Mouse (Mus musculus): ENCODE results near the gene Mum1.
"Not testable (repeated sequence)": the region's sequence is repeated elsewhere in the genome, so short reads cannot be mapped to it uniquely, and the experiment has no call there.

Gene Mum1

DNA sequence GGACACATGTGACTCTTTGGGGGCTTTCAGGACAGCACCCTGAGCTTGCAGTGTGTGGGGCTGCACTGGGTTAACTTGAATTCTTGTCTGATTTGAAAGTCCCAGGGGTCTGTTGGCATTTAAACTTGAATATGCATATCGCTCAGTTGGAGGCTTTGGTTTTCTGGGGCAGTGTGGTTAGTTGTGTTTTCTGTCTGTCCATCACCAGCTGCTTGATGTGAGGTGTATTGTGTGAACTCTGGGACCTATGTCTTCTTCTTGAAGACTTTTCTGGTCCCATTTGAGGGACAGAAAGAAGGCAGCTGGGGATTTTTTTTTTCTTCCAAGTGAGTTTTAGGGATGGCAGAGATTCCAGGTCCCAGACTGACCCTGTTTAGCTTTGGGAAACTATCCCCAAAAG lies 19.0 kb upstream of the Mum1 start:
- in situ Hi-C loops (cut with MboI; ENCODE audit: unreplicated experiment in 2 of 2), result no loop called here

GRCm38 (mm10) chr10:80207676-80208075 lies 18.6 kb upstream of the Mum1 start:
- in situ Hi-C loops (cut with MboI; ENCODE audit: unreplicated experiment in 2 of 2), result no loop called here

GRCm38 (mm10) chr10:80208248-80208647 lies 18.0 kb upstream of the Mum1 start:
- in situ Hi-C loops (cut with MboI; ENCODE audit: unreplicated experiment in 2 of 2), result no loop called here

GRCm38 (mm10) chr10:80208841-80209371 lies 17.3 kb upstream of the Mum1 start:
- in situ Hi-C loops (cut with MboI; ENCODE audit: unreplicated experiment in 2 of 2), result no loop called here

GRCm38 (mm10) chr10:80211547-80212103 lies 14.6 kb upstream of the Mum1 start:
- in situ Hi-C loops (cut with MboI; ENCODE audit: unreplicated experiment in 2 of 2), result not testable (repeated sequence)

DNA sequence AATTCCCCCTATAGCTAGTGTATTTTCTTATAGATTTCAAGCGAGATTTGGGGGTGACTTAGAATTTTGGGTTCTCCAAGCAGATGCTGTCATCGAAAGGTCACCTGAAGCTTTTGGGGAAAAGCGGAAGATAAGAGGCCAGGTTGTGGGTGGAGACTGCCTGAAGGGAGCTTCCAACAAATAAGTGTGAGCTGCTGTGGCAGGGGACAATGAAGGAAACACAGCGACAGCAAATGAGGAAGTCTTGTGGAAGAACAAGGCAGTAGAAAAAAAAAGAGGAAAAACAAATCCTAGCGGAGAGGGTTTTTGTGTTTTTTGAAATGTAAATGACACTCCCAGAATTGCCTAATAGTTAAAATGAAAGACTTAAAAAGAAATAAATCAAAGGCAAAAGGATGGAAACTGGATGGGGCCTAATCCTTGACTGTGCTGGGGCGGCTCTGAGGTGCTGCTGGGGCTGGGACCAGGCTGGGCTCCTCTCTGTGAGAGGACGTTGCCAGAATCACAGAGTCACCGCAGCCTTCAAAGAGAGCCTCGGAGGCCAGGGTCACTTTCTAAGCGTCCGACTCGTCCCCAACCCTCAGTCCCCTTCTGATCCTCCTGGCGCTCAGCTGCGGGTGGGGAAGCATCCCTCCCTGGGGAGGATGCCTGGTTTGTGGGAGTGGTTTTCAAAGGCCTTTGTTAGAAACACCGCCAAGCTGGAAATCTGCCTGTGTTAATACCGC lies 11.0 kb upstream of the Mum1 start:
- in situ Hi-C loops (cut with MboI; ENCODE audit: unreplicated experiment in 2 of 2), result no loop called here

DNA sequence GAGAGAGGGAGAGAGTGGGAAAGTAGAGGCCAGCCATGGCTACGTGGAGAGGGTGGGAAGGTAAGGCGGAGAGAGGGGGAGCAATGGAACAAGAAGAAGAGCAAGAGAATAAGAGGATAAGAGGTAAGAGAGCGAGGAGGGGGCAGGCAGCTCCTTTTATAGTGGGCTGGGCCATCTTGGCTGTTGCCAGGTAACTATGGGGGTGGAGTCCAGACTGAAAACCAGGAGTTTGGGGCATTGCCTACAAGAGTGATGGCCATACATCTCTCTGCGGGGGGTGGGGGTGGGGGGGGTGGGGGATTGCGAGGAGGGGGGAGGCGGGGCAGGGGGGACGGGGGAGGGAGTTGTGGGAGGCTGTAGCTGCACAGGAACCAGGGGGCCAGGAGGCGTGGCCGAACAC lies 5.6 kb upstream of the Mum1 start:
- in situ Hi-C loops (cut with MboI; ENCODE audit: unreplicated experiment in 2 of 2), result no loop called here

DNA sequence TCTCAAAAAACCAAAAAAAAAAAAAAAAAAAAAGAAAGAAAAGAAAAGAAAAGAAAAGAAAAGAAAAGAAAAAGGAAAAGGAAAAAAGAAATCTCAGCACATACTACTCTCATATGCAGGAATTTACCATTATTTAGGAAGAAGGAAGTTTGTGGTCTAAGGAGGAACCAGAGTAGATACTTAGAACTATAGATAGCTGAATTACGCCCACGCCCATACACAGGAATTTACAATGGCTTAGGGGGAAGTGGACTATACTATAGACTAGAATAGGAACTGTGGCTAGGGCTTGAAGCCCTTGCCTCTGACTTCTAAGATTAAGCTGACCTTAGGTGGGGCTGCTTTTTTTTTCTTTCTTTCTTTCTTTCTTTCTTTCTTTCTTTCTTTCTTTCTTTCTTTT lies 3.1 kb upstream of the Mum1 start:
- in situ Hi-C loops (cut with MboI; ENCODE audit: unreplicated experiment in 2 of 2), result not testable (repeated sequence)

DNA sequence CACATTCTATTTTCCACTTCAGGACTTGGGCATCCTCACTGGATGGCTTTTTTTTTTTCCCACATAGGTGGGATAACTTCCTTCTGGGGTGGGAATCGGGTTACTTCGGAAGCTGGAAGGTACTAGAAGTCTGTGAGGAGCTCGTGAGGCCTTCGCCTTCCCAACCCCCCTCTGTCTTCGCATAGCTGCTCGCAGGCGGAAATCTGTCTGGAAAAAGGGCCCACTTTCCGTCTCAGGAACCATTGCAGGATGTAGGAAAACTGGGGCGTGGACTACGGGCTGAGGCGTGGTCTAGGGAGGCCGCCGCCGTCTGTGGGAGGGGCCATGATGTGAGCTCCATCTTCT lies 191 bp upstream of the Mum1 start:
- in situ Hi-C loops (cut with MboI; ENCODE audit: unreplicated experiment in 2 of 2), result no loop called here

DNA sequence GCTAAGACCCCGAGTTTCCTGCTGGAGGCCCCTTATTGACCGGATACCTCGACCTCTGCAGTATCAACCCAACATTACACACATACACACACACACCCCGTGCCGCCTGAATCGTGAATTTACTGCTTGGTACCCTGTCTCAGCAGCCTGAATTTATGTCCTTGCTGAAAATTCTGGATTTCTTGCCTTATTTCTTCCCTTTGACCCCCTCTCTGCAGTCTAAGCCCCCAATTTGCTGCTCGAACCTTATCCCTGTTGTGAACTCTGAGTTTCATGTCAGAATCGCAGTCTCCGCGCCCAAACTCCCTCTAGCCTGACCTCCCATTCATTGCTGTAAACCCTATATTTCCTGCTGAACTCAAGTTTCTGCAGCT lies 919 bp downstream of the Mum1 start:
- in situ Hi-C loops (cut with MboI; ENCODE audit: unreplicated experiment in 2 of 2), result no loop called here

DNA sequence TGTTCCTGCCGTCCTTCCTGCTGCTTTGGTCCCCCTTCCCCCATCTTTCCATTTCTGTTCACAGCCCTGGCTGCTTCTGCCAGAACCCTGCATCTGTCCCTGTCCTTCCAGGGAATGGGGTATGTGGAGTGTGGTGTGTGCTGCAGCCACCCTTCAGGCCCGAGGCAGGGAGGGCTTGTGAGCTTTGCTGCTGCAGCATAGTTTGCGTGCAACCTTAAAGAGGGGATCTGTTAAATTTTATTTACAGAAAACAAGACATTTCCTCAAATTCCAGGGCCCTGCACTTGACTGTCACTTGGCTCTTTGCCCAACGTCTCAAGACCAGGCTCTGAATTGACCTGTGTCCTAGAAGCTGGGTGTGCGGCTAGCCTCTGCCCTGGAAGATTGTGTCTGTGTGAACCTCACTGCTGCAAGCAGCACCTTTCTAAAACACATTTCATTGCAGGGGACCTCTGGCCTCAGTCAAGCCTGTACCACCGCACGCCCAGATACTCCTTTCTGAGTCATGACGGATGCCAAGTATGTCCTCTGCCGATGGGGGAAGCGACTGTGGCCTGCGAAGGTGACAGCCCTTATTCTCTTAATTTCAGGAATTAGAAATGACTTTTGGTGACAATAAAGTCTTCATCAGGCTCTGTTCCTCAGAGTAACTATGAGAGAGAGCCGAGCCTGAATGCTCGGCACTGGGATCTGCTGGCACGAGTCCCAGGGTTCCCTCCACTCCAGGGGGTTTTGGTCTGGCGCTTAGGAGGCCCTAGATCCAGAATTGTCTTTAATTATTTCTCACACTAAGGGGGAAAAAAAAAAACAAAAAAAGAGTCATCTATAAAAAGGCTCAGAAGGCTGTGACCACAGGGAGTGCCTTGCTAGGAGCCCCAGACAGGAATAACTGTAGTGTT lies 1.9 kb downstream of the Mum1 start:
- in situ Hi-C loops (cut with MboI; ENCODE audit: unreplicated experiment in 2 of 2), result no loop called here

DNA sequence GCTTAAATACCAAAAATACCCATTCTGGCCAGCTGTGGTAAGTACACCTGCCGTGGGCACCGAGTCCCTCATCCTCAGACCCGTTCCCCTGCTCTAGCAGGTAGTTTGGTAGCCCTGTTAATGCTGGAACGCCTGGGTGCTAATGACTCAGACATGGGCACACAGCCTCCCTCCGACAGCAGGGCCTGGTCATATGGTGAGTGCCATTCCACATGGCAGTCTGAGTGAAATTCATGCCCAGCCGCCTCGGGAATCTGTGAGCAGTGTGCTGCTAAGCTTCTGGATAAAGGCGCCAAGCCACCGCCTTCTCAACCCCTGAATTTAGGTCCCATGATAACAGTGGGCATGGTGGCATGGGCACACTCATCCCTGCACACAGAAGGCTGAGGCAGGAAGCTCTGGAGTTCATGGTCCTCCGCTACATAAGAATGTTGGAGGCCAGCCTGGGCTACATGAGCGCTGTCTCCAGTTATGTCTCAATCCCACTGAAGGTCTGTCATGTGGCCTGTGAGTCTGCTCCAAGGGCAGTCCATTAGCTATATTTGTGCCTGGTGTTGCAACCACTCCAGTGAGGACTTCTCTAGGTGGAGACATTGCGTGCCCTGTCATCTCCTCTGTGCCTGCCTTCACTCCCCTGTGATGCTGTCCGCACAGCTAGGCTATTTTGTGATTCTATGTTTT lies 10.1 kb downstream of the Mum1 start:
- in situ Hi-C loops (cut with MboI; ENCODE audit: unreplicated experiment in 2 of 2), result no loop called here

DNA sequence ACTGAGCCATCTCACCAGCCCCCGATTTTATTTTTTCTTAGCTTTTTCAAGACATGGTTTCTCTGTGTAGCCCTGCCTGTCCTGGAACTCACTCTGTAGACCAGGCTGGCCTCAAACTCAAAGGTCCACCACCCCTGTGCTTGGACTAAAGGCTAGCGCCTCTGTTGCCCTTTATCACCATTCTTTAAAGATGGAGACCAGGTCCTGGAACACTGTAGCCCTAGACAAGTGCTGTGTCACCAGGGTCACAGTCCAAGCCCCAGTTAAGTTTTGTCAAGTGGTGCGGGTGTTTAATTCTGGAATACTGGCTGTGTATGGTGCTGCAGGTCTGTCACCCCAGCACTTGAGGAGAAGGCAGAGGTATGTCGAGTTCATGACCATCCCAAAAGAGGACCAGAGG lies 10.8 kb downstream of the Mum1 start:
- in situ Hi-C loops (cut with MboI; ENCODE audit: unreplicated experiment in 2 of 2), result no loop called here

GRCm38 (mm10) chr10:80238306-80238705 lies 12.1 kb downstream of the Mum1 start:
- in situ Hi-C loops (cut with MboI; ENCODE audit: unreplicated experiment in 2 of 2), result no loop called here

- in situ Hi-C loops (cut with MboI; ENCODE audit: unreplicated experiment in 2 of 2), result no loop called here
Measured at GRCm38 (mm10) chr10:80239791-80240190, 13.6 kb downstream of the Mum1 start.

DNA sequence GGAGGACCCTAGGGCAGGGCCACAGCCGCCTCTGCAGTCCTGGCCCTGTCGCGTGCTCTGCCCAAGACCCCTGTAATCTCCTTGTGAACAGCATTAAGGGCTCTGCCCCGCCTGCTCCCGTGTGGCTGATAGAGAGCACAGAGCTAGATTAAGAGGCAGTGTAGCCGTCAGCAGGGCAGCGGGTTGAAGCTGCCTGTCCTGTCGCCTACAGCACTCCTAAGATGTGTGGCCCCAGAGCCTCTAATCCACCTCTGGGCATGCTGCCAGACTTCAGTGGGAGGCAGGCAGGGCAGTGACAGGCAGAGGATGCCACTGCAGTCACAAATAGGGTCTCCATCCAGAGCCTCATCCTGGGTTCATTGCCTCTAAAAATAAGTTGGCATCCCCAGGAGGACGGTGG lies 15.9 kb downstream of the Mum1 start:
- in situ Hi-C loops (cut with MboI; ENCODE audit: unreplicated experiment in 2 of 2), result no loop called here

- in situ Hi-C loops (cut with MboI; ENCODE audit: unreplicated experiment in 2 of 2), result no loop called here
Measured at GRCm38 (mm10) chr10:80242607-80243006, 16.4 kb downstream of the Mum1 start.

DNA sequence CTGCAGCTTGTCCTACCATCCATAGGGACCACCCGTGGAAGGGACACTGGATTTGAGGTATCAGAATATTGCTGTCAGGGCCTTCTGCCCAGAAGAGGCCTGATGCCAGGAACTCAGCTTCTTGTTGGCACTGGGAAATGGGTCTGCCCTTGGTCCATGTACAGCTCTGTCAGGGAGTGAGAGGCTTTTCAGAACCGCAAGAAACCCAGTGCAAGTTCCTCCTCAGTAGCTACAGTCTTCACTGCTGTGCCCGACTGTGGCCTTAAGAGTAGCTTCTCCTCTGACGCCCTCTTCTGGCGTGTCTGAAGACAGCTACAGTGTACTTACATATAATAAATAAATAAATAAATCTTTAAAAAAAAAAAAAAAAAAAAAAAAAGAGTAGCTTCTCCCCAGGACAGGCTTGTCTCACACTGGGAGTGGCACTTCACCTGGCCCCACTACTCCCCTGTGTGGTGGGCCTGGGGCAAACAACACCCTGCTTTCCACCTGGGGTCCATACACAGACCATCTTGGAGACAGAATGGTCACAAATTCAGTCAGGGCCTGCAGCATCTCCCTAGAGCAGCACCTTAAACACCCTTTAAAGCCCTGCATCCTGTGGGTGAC lies 18.7 kb downstream of the Mum1 start:
- in situ Hi-C loops (cut with MboI; ENCODE audit: unreplicated experiment in 2 of 2), result loop anchor here (5.0 kb wide), 1 partner anchor 68 kb away; the partner anchor contains the start of gene Efna2 (in 2 of the 2)

DNA sequence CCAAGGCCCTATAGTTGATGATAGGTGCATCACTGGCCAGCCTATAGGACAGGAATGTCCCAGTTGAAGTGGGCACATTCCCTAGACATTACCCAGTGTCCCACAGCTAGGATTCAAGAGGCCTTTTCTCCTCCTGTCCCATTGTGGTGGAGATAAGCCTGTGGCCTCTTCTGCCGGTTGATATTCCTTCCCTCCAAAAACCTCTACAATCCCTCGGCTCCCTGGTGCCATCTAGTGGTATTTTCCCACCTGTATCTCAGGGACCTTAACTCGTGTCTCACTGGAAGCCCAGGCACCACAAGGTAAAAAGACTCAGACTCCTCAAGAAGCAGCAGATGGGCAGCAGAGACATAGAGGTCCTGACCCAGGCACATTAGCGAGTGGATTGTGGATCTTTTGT lies 19.4 kb downstream of the Mum1 start:
- in situ Hi-C loops (cut with MboI; ENCODE audit: unreplicated experiment in 2 of 2), result loop anchor here (5.0 kb wide), 1 partner anchor 68 kb away; the partner anchor contains the start of gene Efna2 (in 2 of the 2)

DNA sequence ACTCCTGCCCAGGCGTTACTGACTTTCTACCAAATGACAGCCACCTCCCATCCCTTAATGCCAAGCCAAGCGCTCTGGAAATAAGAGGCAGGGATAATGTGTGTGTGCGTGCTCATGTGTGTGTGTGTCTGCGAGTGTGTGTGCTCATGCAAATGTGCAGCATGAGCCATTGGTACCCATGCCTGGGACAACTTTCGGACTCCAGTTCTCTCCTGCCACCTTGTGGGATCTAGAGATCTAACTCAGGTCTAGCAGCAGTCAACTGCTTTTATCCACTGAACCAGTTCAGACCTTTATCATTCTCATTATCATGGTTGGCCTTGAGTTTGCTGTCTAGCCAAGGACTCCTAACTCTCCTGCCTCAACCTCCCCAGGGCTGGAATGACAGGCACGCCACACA lies 21.6 kb downstream of the Mum1 start:
- in situ Hi-C loops (cut with MboI; ENCODE audit: unreplicated experiment in 2 of 2), result loop anchor here (5.0 kb wide), 1 partner anchor 71 kb away; the partner anchor contains the start of gene Efna2 (in 2 of the 2)
